Mouse (Mus musculus) bone marrow macrophage, adult 2 months (primary cell): ENCODE results near the gene Gm39566. TPM values are rescaled to one million over a fixed set of nuclear protein-coding genes. Genes with fewer than 3 reads are reported as not detected.
A peak's percentile ranks its signal among the peaks of the same experiment; 100 is the strongest.

Experiments
- H3K27ac ChIP-seq: 2 replicates; pipeline ENCODE4 v1.5.1; 2012; ENCODE audit warnings: low read depth, low read length; ENCODE audit not compliant: insufficient read depth
- H3K4me1 ChIP-seq: 2 replicates; pipeline ENCODE4 v1.6.1; 2012; ENCODE audit warnings: low read length; ENCODE audit not compliant: control insufficient read depth, insufficient read depth
- H3K4me3 ChIP-seq: 2 replicates; pipeline ENCODE4 v1.5.1; 2012; ENCODE audit warnings: mild to moderate bottlenecking, low read length, moderate library complexity; ENCODE audit not compliant: insufficient read depth
- CTCF ChIP-seq: IDR thresholded peaks from 2 replicates; pipeline ENCODE4 v1.5.1; 2012; ENCODE audit warnings: low read depth, mild to moderate bottlenecking, low read length, moderate library complexity
- POLR2A ChIP-seq: IDR thresholded peaks from 2 replicates; pipeline ENCODE4 v1.6.1; 2012; ENCODE audit warnings: mild to moderate bottlenecking, low read depth, low read length, borderline replicate concordance
- polyA plus RNA-seq: library from polyadenylated mRNA; stranded (reverse); fragments of >200 nt; gene quantifications from 2 replicates; pipeline ENCODE4 v1.2.4, GENCODE M21; 2012; ENCODE audit not compliant: missing spikeins, insufficient read depth, insufficient read length

Gm39566 gene
- polyA plus RNA-seq, 1 experiment = not detected

- no peak overlapping the region for H3K4me3 ChIP-seq
- peaks cover 8% of the 10 kb centered on the region; the same call in 1 of the 2 replicates for H3K4me1 ChIP-seq
- H3K27ac ChIP-seq = no peak overlapping the region
- TF ChIP-seq CTCF (no peak), POLR2A (no peak)
These were observed 27.8 kb downstream of the Gm39566 start for GRCm38 (mm10) chr11:69787306-69787705.

DNA sequence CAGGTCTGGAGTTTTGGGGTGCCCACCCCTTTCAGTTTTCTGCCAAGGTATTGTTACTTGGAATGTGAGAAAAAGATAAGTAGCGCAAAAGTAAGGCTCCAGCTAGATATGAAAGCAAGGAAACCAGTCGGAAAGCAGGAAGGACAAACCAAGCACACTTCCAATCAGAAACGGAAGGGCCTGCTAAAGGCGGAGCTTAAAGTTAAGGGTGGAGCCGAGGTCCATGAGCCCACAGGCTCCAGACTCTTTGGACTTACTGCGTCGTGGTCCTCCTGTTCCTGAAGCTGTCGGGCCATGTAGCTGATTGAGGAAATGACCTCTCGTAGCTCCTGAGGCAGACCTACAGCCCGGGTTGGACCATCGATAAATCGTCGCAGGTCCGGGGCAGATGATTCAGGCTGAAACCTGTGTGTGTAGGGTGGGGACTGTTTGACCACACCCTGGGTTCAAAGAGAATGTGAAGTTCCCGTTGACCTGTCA, 30.3 kb downstream of the Gm39566 start:
- Histone ChIP-seq H3K27ac (no peak overlapping the region), H3K4me3 (peak overlapping the region; percentile 44)

DNA sequence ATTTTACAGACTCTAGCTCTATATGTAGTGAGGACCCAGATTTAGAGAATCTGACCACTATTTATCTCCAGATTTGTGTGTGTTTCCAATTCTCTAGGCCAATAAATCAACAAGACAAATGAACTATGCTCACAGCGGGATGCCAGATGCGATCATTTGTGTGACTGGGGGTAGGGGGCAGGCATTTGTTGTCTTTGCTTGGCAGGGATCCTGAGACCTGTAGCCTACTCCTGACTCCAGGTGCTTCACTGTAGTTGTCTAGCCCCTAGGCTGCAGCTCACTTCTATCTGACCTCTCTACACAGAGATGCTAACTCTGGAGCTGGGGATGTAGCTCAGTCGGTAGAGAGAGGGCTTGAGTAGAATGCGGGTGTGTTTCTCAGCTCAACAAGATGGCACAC, 33.3 kb downstream of the Gm39566 start:
- H3K4me1 ChIP-seq = peaks cover 6% of the 10 kb centered on the region; the same call in 1 of the 2 replicates
- TF ChIP-seq CTCF (no peak), POLR2A (no peak)
- no peak overlapping the region for H3K4me3 ChIP-seq
- no peak overlapping the region for H3K27ac ChIP-seq

More for the DNA sequence above, 30.3 kb downstream of the Gm39566 start:
- H3K4me1 ChIP-seq = peaks cover 6% of the 10 kb centered on the region; the same call in 1 of the 2 replicates
- TF ChIP-seq POLR2A = no peak
- TF ChIP-seq CTCF = no peak

- no peak overlapping the region for H3K4me3 ChIP-seq
- peaks cover 14% of the 10 kb centered on the region for H3K4me1 ChIP-seq
- TF ChIP-seq CTCF (no peak), POLR2A (no peak)
- no peak overlapping the region for H3K27ac ChIP-seq
These were observed 36.1 kb downstream of the Gm39566 start for GRCm38 (mm10) chr11:69778985-69779384.

DNA sequence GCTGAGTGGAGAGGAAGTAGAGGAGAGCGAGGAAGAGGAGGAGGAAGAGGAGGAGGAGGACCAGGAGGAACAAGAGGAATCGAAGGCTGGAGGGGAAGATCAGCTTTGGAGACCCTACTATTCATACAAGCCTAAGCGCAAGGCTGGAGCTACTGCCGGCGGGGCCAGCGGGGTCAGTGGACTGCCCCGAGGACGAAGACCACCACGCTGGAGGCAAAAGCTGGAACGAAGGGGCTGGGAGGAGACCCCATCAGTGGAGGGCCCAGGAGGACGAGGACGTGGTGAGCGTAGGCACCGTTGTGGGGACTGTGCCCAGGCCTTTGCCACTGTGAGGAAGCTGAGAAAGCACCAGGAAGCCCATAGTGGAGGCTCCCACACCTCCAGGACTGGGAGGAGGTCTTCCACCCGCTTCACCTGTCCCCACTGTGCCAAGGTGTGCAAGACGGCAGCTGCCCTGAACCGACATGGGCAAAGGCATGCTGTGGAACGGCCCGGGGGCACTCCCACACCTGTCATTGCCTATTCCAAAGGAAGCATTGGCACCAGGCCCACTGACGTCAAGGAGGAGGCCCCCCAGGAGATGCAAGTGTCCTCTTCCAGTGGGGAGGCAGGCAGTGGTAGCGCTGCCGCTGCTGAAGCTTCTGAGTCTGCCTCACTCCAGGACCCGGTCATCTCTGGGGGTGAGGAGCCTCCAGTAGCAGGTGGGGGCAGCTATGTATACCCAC, 36.7 kb downstream of the Gm39566 start:
- TF ChIP-seq POLR2A (no peak), CTCF (no peak)
- peaks cover 14% of the 10 kb centered on the region for H3K4me1 ChIP-seq

GRCm38 (mm10) chr11:69777504-69778257, 37.4 kb downstream of the Gm39566 start:
- TF ChIP-seq POLR2A = no peak
- no peak for TF ChIP-seq CTCF
- H3K4me1 ChIP-seq = peaks cover 14% of the 10 kb centered on the region
- H3K27ac ChIP-seq = no peak overlapping the region
- H3K4me3 ChIP-seq = no peak overlapping the region

More for the DNA sequence above, 36.7 kb downstream of the Gm39566 start:
- H3K27ac ChIP-seq = no peak overlapping the region
- no peak overlapping the region for H3K4me3 ChIP-seq

- no peak overlapping the region for H3K4me3 ChIP-seq
- TF ChIP-seq POLR2A (no peak), CTCF (no peak)
These were observed 38.6 kb downstream of the Gm39566 start for GRCm38 (mm10) chr11:69776488-69776887.

DNA sequence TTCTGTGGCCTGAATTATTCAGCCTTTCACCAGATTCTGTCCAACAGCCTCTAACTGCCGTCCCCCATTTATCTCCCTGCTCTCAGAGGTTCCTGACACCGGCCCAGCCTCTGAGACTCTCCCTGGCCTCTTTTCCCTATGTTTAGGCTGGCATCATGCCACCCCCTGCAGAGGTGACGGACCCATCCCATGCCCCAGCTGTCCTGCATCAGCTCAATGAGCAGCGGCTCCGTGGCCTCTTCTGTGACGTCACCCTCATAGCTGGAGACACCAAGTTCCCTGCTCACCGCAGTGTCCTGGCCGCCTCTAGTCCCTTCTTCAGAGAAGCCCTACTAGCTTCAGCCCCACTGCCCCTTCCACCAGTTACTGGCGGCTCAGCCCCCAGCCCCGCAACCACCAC, 39.4 kb downstream of the Gm39566 start:
- Histone ChIP-seq H3K4me1 (peaks cover 14% of the 10 kb centered on the region), H3K27ac (no peak overlapping the region), H3K4me3 (no peak overlapping the region)
- TF ChIP-seq POLR2A = no peak
- no peak for TF ChIP-seq CTCF

More at GRCm38 (mm10) chr11:69776488-69776887, 38.6 kb downstream of the Gm39566 start:
- Histone ChIP-seq H3K27ac (no peak overlapping the region), H3K4me1 (peaks cover 14% of the 10 kb centered on the region)

GRCm38 (mm10) chr11:69774961-69775360, 40.1 kb downstream of the Gm39566 start:
- H3K4me1 ChIP-seq = peaks cover 14% of the 10 kb centered on the region

DNA sequence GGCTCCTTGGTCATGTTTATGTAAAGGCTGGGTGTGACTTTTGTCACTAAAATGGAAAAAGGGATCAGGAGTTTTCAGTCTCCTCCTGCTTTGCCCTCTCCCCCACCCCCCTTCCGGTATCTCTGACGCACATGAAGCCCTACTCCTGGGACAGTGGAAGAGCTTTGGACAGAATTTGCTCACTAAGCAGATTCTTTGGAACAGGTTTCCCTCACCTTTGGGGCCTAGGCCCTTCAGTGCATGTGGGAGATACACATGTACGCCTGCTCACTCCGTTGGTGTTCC, 47.5 kb downstream of the Gm39566 start:
- H3K27ac ChIP-seq = no peak overlapping the region
- H3K4me3 ChIP-seq = no peak overlapping the region
- no peak for TF ChIP-seq POLR2A
- TF ChIP-seq CTCF = no peak
- H3K4me1 ChIP-seq = peaks cover 16% of the 10 kb centered on the region

More at GRCm38 (mm10) chr11:69774961-69775360, 40.1 kb downstream of the Gm39566 start:
- TF ChIP-seq CTCF (no peak), POLR2A (no peak)
- H3K27ac ChIP-seq = no peak overlapping the region
- H3K4me3 ChIP-seq = no peak overlapping the region

- H3K4me3 ChIP-seq = peak overlapping the region; percentile 81
- TF ChIP-seq CTCF (no peak), POLR2A (no peak)
- H3K27ac ChIP-seq = no peak overlapping the region
- H3K4me1 ChIP-seq = peaks cover 16% of the 10 kb centered on the region
These were observed 48.0 kb downstream of the Gm39566 start for GRCm38 (mm10) chr11:69766872-69767624.
